Mouse (Mus musculus) neutrophil, adult 83 days (primary cell): Measurements from ENCODE around the gene Gm11116. TPM values are rescaled to one million over a fixed set of nuclear protein-coding genes. Genes with fewer than 3 reads are reported as not detected.

Experiments
- total RNA-seq, 2 experiments: library from RNA; stranded (reverse); gene quantifications; one replicate each; pipeline ENCODE4 v1.2.4; 2023

Gm11116 gene
- total RNA-seq, result not detected

DNA sequence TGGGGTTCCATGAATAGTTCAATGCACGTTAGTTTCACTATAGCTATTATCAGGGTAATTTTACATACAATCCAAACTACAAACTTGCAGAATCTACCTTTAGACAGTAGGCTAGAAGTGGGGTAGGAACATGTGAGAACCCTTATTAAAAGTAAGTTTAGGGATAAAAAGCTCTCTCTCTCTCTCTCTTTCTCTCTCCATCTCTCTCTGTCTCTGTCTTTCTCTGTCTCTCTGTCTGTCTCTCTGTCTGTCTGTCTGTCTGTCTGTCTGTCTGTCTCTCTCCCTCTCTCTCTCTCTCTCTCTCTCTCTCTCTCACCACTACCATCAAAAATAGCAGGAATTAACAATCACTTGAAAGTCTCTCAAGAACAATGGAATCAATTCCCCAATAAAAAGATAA lies at the start of gene Gm11116:
Gene Gm11116 (minus strand): TSS at position 101 of the 400 bp plus-strand sequence.

GRCm38 (mm10) chr5:88153999-88154398 lies 42.7 kb upstream of the Gm11116 start, which contains the start of gene Gm11115:
Gene Gm11115 (minus strand): TSS chr5:88154099.

GRCm38 (mm10) chr5:88086256-88086655 lies 25.1 kb downstream of the Gm11116 start, which contains the start of gene Smr2:
Gene Smr2 (plus strand): TSS chr5:88086556.

Other genes with a start within 250 kb of the Gm11116 start
- gene Odam, start 226.5 kb downstream of the Gm11116 start, total RNA-seq, result not detected
- not detected for gene Csn3, start 186.0 kb downstream of the Gm11116 start, total RNA-seq
- gene 2310003L06Rik, start 142.1 kb downstream of the Gm11116 start, total RNA-seq, result not detected
- gene Gm28434, start 142.0 kb downstream of the Gm11116 start, total RNA-seq, result not detected
- not detected for gene Cabs1, start 132.1 kb downstream of the Gm11116 start, total RNA-seq
- gene Smr3a, start 109.0 kb downstream of the Gm11116 start, total RNA-seq, result not detected
- gene Smr2, start 25.0 kb downstream of the Gm11116 start, total RNA-seq, result not detected
- gene Gm11115, start 42.6 kb upstream of the Gm11116 start, total RNA-seq, result not detected
- not detected for gene Gm7714, start 157.4 kb upstream of the Gm11116 start, total RNA-seq
- not detected for gene Prol1, start 205.8 kb upstream of the Gm11116 start, total RNA-seq